Mouse (Mus musculus): ENCODE measurements around the gene Dnaja1. TPM values are rescaled to one million over a fixed set of nuclear protein-coding genes. Genes with fewer than 3 reads are reported as not detected.

The Dnaja1 gene
- polyA plus RNA-seq, 1 experiment from 2014 or later: 459 TPM

- Histone ChIP-seq H3K27me3 (no peaks in the 10 kb centered on the region), H3K4me1 (replicated peaks) (peaks cover 14% of the 10 kb centered on the region), H3K36me3 (no peaks in the 10 kb centered on the region), H3K4me2 (no peak overlapping the region), H3K4me3 (replicated peaks) (no peak overlapping the region), H3K27ac (no peak overlapping the region), H3K9me3 (no peaks in the 10 kb centered on the region), H3K9ac (replicated peaks) (no peak overlapping the region)
- 87% methylated on average over 10 of the region's 10 CpGs for WGBS
- ATAC-seq (ENCODE audit: insufficient number of reproducible peaks, insufficient read depth, low FRiP score, low TSS enrichment, low read depth): no peak
Measured at GRCm38 (mm10) chr4:40784556-40785169, 62.7 kb downstream of the Dnaja1 start.

- Histone ChIP-seq H3K36me3 (no peaks in the 10 kb centered on the region), H3K9ac (replicated peaks) (no peak overlapping the region), H3K9me3 (no peaks in the 10 kb centered on the region), H3K27ac (no peak overlapping the region), H3K27me3 (no peaks in the 10 kb centered on the region), H3K4me2 (no peak overlapping the region), H3K4me1 (replicated peaks) (peaks cover 14% of the 10 kb centered on the region), H3K4me3 (replicated peaks) (no peak overlapping the region)
- no peak for ATAC-seq (ENCODE audit: insufficient number of reproducible peaks, insufficient read depth, low FRiP score, low TSS enrichment, low read depth)
- WGBS: 81% methylated on average over 9 of the region's 9 CpGs
Measured at GRCm38 (mm10) chr4:40785620-40786166, 63.7 kb downstream of the Dnaja1 start.

- H3K4me3 ChIP-seq (replicated peaks): no peak overlapping the region
- WGBS: 90% methylated on average over 4 of the region's 4 CpGs
- no peaks in the 10 kb centered on the region for H3K27me3 ChIP-seq
- H3K9ac ChIP-seq (replicated peaks): no peak overlapping the region
- H3K36me3 ChIP-seq: no peaks in the 10 kb centered on the region
- no peak for ATAC-seq (ENCODE audit: insufficient number of reproducible peaks, insufficient read depth, low FRiP score, low TSS enrichment, low read depth)
- H3K9me3 ChIP-seq: no peaks in the 10 kb centered on the region
- peaks cover 8% of the 10 kb centered on the region for H3K4me1 ChIP-seq (replicated peaks)
- H3K4me2 ChIP-seq: no peak overlapping the region
- no peak overlapping the region for H3K27ac ChIP-seq
Measured at GRCm38 (mm10) chr4:40786578-40786977, 64.6 kb downstream of the Dnaja1 start.

MicroRNA genes within 50 kb of the gene (microRNA counts, 519-probe panel; counts per million panel counts)
- microRNA mmu-miR-207: not detected

Small RNA genes within 50 kb of the gene (microRNA-seq; reads per million reads assigned to microRNA genes)
- gene Mir207: not detected

Other genes with a start within 250 kb of the Dnaja1 start
- 0.17 and 0.20 TPM in 2 replicates for gene Tmem215, start 250.0 kb upstream of the Dnaja1 start, polyA plus RNA-seq (2016; fragmentation: Nextera tagmentation; extraction: Ambion mirVana)
- gene Aptx, start 19.0 kb upstream of the Dnaja1 start, polyA plus RNA-seq (2016; fragmentation: Nextera tagmentation; extraction: Ambion mirVana): 34.0 and 37.9 TPM in 2 replicates
- 159 and 160 TPM in 2 replicates for gene Smu1, start 35.8 kb downstream of the Dnaja1 start, polyA plus RNA-seq (2016; fragmentation: Nextera tagmentation; extraction: Ambion mirVana)
- 32.9 and 37.4 TPM in 2 replicates for gene B4galt1, start 131.9 kb downstream of the Dnaja1 start, polyA plus RNA-seq (2016; fragmentation: Nextera tagmentation; extraction: Ambion mirVana)
- gene Spink4, start 197.9 kb downstream of the Dnaja1 start, polyA plus RNA-seq (2016; fragmentation: Nextera tagmentation; extraction: Ambion mirVana): not detected in 2 replicates
- 229 and 239 TPM in 2 replicates for gene Bag1, start 226.1 kb downstream of the Dnaja1 start, polyA plus RNA-seq (2016; fragmentation: Nextera tagmentation; extraction: Ambion mirVana)
- gene Chmp5, start 226.3 kb downstream of the Dnaja1 start, polyA plus RNA-seq (2016; fragmentation: Nextera tagmentation; extraction: Ambion mirVana): 101 and 105 TPM in 2 replicates
- gene Nfx1, start 248.8 kb downstream of the Dnaja1 start, polyA plus RNA-seq (2016; fragmentation: Nextera tagmentation; extraction: Ambion mirVana): 103 and 106 TPM in 2 replicates